Mouse (Mus musculus): ENCODE data around the gene Smap1.

The Smap1 gene

DNA sequence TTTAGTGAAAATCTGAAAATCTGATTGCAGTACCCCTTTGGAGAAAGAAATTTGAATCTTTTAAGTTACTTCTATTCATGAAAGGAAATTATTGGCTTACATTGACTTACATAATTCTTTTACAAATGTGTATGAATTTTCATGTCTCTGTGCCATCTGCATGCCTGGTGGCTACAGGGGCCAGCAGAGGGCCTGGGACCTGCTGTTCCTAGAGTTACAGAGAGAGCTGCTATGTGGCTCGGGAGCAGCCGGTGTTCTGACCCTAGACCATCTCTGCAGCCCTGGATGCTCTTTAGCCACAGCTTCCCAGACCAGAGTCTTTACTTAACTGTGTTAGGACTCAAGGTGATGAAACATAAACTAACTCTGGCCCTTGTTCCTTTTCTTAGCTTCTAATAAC, 1.8 kb downstream of the Smap1 start:
- in situ Hi-C loops (cut with MseI, MboI): no loop called here

DNA sequence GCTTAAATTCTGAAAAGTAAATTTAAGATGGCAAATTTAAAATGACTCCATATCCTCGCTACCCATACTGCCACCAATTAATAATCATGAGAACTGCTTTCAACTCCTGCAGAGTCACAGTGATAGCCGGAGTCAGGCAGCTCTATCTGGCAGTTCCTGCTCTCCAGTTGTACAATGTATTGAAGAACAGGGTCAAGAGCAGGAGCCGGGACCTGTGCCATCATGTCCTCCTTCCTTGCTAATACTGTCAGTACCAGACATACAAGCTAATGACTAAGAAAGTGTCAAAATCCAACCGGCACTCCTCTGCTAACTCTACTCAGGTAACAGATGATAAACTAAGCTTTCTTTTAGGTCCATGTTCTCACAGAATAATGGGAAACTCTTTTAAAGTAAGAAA, 3.0 kb downstream of the Smap1 start:
- in situ Hi-C loops (cut with MseI, MboI): loop anchor here in 1 of 2 experiments (10.0 kb wide), 1 partner anchor 86 kb away; the partner anchor contains the start of gene Sdhaf4

DNA sequence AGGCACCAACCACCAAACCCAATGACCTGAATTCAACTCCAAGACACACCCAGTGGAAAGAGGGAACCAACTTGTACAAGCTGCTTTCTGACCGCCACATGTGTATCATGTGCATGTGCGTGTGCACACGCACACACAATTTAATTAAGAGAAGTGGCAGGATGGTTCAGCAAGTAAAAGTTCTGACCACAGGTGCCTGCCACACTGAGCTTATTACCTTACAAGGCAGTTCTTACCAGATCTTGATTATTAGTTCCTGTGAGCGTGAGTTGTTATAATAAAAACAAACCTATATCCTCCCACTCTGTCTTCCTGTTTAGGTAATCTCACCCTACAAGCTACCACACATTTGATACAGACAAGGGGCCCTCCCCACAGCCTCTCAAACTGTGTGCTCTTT, 6.6 kb downstream of the Smap1 start:
- in situ Hi-C loops (cut with MseI, MboI): loop anchor here in 1 of 2 experiments (10.0 kb wide), 1 partner anchor 89 kb away; the partner anchor contains the start of gene Sdhaf4

DNA sequence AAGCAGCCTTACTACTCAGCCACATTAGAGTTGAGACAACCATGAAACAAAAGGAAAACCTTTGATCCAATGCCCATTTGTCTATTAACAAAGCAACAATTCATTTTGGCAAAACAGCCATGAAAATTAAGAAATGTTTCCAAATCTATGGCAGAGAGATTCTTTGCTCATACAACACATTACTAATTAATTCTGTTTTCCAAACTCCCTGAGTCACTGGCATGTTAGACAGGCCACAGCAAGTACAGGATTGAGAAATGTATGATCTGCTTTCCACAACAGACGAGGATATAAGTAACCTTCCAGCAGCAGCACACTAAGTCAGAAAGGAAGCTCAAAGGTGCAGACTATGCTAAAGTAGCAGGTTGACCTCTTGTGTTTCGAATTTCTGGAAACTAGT, 9.1 kb downstream of the Smap1 start:
- in situ Hi-C loops (cut with MseI, MboI): loop anchor here in 1 of 2 experiments (10.0 kb wide), 1 partner anchor 92 kb away; the partner anchor contains the start of gene Sdhaf4

DNA sequence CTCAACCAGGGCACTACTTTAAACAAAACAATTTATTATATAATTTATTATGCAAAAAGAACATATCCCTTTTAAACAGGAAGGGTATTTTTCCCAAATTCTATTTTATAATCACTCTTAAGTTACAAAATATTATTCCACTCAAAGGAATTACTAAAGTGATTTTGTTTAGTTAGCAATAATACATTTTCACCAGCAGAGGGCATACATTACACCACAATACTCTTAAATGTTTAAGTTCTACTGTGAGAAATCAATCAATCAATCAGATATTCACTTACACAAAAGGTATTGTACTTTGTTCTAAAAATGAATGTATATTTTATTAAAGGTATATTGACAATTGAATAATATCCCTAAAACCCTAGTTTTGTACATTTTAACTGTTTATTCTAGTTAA, 16.0 kb downstream of the Smap1 start:
- in situ Hi-C loops (cut with MseI, MboI): no loop called here

DNA sequence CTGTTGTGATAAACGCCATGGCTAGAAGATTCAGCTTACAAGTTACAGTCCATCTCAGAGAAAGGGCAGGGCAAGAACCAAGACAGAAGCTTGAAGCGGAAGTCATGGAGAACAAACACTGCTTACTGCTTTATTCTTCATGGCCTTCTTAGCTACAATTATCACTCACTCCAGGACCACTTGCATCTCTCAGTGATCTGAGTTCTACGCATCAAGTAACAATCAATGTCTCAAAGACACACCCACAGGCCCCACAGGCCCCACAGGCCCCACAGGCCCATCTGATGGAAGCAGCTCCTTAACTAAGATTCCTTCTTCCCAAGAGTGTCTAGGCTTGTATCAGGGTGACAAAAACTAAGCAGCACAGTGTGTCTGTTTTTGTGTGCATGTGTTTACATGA, 18.8 kb downstream of the Smap1 start:
- in situ Hi-C loops (cut with MseI, MboI): no loop called here

DNA sequence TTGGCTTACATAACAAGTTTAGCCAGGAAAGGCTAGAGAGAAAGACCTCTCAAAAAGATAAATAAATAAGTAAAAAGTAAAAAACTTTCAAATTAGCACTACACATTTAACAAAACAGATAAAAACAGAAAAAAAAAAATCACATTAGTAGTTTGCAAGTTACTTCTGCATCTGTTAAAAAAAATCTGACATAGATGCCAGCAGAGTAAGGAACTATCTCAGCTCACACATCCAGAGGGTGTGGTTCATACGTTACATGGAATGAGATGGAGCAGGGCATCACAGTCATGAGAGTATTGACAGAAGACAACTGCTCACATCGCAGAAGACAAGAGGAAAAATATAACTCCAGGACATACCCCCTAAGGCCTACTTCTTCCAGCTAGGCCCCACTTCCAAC, 19.4 kb downstream of the Smap1 start:
- in situ Hi-C loops (cut with MseI, MboI): no loop called here

DNA sequence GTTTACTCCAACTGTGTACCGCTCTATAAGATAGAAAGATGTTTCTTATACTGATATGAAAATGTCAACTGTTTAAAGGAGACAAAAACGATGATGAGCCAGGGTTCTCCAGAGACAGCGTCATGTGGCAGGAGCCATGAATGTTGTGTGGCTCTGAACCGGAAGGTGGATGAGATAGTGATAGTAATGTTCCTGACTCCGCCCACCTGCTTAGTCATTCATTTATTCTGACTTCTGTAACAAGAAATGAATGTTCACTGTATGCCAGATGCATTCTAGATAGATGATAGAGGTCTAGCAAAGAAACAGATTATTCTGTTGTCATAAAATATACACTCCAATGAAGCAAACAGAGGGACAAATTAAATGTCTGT, 22.5 kb downstream of the Smap1 start:
- in situ Hi-C loops (cut with MseI, MboI): no loop called here

DNA sequence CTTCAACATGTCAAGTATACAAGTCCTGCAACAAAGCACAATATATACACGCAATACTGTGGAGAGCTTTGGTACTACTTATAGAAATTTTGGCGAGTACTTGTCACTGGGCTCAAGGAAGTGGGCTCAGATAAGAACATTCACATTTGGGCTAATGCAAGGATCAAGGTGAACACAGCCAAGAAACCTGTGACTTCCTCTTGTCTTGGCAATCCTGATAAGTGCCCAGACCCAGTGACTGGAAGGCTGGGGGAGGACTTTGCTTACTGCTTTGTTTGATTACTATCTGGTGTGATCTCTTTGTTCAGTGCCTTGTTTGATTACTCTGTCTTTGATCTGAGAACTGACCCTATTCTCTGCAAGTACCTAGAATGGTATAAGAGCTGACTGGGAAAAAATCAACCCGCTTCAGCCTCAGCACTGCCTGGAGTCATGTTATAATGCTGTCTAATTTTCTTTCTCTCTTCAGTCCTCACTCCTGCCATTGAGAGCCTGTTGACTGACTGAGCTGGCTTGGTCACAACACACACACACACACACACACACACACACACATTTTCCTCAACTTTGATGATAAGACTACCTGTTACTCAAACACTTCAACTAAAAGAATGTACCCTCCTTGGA, 23.0 kb downstream of the Smap1 start:
- in situ Hi-C loops (cut with MseI, MboI): no loop called here

DNA sequence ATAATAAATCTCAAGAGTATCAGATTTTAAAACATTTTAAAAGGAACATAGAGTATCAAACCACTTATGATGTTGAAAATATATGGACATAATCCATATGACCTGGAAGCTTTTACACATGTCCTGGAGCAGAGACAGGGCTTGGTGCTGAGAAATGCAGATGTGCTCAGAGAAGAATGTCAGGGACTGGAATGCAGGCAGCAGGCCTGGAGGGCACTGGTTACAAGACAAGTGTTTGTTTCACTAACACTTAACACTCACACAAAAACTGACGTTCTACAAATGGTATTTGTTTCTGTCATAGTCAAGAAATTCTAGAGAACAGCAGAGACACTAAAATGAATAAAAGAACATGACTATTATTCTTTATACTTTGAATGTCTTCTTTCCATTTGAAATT, 30.0 kb downstream of the Smap1 start:
- in situ Hi-C loops (cut with MseI, MboI): no loop called here

DNA sequence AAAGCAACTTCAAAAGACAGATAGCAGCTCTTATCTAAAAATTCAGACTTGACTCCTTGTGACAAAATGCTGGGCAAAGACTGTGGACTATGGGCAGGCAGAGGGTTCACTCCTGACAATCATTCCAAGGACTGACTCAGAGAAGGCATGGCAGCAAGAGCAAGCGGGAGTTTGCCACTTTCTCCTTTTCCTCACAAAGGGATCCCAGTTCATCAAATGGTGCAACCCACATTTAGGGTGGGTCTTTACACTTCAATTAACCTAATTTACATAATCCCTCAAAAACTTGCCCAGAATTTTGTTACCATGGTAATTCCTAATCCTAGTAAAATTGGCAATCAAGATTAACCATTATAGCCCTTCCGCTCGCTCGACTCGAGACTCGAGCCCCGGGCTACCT, 37.2 kb downstream of the Smap1 start:
- in situ Hi-C loops (cut with MseI, MboI): no loop called here

DNA sequence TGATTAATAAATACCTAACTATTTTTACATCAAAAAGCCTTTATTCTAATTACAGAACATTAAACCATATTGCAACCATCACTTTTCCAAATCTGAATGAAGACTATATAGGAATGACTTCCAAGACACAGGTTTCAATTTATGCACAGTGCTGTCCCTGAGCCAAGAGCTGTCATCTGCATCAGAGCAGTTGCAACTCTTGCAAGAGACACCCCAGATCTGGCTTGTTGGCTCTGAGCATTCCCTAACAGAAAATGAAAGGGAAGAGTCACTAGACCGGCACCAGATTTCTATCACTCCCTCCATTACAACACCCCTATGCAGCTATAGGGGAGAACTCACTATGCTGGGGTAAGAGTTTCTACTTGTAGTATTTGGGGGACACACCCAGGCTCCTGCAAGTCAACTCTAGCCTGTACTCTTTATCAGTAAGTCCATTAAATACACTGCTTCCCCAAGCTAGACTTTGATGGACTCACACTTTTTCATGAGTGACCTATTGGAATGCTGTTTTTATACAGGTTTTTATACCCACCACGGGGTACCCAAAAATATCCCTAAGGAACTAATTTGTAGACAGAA, 37.9 kb downstream of the Smap1 start:
- in situ Hi-C loops (cut with MseI, MboI): no loop called here

DNA sequence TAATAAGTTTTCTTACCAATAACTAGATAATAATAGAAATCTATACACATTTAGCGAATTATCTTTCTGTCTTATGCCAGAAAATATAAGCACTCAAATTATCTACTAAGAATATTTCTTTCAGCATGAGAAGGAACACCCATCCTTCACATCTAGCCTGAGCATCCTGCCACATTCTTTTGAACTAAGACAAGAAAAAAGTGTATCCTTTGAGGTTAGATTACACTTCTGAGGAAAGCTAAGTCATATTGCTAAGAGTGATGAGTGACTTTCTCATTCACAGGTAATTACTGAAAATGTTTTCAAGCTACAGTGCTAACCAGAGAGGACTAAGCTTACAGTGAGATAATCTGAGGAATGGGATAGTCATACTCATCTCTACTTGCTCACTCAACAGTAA, 39.4 kb downstream of the Smap1 start:
- in situ Hi-C loops (cut with MseI, MboI): no loop called here

DNA sequence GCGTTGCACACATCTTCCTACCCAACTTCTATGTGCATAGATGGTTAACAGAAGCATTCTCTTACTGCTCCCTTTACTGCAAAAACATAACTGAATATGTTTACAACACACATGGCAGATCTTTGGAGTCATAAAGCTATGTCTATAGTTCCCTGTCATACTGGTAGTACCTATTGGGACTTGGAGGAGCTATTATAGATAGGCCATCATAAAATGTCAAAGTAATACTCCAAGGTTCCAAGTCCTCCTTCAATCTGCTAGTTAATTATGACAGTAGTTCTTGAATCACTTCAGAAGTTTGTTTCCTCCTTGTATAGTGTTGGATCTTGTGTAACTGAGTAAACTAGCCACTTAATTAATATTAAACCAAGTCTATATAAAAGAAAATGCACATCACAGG, 49.9 kb downstream of the Smap1 start:
- in situ Hi-C loops (cut with MseI, MboI): no loop called here

DNA sequence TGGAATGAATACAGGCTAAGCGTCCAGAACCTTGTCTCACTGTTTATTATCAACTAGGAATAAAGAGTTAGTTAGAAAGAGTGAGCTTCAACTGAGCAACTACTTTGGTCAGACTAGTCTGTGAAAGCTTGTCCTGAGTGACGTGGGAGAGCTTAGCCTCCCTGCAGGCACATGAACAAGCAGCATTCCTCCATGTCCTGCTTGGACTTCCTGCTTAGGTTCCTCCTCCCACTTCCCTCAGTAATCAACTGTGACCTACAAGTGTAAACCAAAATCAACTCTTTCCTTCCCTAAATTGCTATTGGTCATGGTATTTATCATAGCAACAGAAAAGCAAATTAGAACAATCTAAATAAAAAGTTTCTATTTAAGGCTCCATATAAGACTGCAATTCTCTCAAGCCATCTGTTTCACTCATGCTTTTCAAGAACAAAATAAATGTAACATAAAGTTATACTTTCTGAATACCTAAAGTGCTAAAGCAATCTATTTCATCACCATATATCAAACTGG, 54.7 kb downstream of the Smap1 start:
- in situ Hi-C loops (cut with MseI, MboI): no loop called here

DNA sequence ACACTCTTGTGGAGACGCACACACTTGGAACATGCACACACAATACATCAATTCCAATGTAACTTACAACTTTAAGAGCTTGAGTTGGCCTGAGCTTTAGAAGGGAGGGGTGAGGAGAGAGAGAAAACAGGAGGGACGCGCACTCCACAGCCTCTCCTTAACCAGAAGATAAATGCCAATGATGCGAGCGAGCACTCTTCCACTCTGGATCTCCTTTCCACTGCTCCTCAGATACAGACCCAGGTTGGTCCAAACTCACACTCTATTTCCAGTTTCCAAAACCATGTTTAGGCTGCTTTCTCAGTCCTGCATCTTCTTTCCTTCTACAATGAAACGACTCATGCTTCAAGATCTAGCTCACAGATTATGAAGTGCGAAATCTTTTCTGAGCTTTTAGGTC, 56.6 kb downstream of the Smap1 start:
- in situ Hi-C loops (cut with MseI, MboI): no loop called here

DNA sequence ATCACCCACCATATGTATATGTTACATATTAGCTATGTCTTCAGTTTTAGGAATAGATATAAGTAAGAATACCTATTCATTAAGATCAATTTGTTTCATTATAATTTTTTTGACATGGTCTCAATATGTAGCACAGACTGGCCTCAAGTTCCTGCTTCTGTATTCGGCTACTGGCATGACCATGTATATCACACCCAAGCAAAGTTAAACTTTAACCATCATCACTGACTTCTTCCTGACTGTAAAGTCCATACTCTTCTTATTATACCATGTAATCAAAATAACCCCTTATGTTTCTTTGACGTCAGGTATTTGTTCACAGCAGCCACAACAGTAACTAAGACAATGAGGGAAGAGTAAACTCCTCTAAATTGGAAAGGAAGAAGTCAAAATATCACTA, 61.2 kb downstream of the Smap1 start:
- in situ Hi-C loops (cut with MseI, MboI): no loop called here

DNA sequence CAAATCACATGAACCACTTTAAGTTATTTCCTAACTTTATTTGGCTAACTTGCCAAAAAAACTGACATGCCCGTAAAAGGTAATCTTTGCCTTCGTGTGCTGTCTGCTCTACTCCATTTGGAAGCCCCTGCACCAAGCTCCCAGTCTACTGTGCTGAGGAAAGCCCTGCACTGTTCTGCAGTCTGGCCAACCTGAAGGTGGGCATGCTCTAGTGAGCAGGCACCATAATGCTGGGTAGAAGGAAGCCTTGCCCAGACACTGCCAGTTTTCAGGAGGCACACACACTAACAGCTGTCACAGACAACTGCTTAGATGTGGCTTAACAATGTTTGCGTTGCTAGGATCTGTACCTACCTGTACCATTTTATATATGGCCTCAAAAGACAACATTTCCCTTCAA, 66.5 kb downstream of the Smap1 start:
- in situ Hi-C loops (cut with MseI, MboI): no loop called here

DNA sequence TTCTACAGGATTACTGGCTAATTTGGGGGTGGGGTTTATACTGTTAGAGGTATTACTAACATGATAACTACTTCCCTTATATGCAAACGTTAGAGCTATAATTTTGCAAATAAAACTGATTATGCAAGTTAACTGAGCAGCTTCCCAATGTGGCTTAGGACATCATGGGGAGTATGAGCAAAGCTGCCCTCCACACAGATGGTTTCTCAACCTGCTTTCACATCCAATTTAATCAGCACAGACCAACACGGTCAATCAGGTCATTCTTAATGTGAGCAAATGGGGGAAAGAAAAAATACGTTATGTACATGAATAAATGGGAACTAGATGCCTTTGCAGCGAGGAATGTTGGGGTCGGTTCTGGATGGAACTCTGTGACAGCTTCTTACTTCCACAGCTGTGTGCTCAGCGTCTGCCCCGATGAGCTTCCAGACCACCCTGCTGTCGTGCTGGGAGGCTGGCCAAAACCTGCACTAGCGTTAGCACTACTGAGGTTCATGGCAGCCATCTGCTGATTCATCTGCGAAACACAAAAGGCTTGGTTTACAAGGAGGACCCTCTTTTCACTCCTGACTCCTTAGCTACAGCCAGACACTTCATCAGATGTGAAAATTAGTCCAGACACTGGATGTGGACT, 76.0 kb downstream of the Smap1 start:
- in situ Hi-C loops (cut with MseI, MboI): no loop called here

DNA sequence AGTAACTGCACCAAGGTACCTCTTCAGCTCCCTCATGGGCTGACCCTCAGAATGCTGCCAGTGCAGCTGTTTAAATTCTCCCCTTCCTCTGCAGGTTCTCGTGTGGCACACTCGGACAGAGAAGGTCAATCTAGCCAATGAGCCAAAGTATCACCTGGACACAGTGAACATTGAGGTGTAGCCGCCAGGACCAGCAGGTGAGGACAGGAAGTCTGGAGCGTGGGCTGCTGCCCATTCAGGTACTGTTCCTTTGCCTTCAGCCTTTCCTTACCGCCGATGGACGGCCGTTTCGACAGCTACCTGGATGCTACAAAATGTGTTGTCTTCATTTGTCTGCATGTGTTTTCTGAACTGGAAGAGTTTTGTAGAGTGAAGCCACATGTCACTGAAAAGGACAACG, 77.1 kb downstream of the Smap1 start:
- in situ Hi-C loops (cut with MseI, MboI): no loop called here

DNA sequence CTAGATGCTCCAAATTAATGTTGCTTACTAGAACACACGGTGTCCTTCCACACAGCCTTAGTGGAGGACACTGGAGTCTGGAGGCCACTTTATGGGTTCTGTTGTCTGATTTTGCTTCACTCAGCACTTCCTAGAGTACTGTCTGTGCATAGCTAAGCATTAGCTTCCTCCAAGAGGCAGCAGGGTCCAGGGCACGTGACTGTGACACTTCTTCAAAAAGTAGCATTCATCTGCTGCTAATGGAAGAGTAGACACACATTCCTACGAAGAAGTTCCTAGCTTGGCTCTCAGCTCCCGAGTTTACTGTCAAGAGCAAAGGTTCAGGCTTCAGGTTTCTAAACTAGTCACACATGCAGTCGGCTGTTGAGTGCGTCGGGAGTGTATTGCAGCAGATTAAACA, 78.3 kb downstream of the Smap1 start:
- in situ Hi-C loops (cut with MseI, MboI): no loop called here

DNA sequence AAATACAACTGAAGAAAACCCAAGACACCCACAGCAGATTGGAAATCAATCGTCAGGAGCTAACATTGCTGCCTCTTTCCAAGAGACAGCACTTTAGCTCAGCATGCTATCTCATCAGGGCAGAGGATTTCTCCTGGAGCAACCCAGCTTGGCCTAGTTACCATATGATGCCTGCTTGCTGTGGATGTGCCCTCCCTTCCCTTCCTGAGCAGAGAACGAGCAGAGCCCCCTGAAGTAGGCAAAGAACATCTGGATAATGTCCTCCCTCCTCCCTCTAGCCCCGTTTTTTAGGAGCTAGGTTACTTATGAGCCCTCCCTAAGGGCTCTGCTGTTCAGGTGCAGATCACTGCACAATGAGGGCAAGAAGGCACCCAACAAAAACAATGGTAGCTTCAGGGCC, 79.5 kb downstream of the Smap1 start:
- in situ Hi-C loops (cut with MseI, MboI): no loop called here

DNA sequence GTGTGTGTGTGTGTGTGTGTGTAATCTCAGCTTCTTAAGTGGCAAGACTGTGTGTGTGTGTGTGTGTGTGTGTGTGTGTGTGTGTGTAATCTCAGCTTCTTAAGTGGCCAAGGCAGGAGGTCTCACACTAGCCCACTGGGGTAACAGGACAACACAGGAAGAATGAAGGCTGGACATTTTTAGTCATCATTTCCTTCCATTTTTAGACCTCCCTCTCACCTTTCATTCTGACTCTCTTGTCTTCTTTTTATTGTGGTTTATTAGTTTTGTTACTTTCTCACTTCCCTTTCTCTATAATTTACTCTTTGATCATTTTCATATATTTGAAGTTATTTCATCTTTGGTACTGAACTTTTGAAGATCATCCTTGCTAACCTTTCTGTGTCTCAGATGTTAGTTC, 81.2 kb downstream of the Smap1 start:
- in situ Hi-C loops (cut with MseI, MboI): no loop called here
